ENCODE assay signal across 12 mouse cellular contexts in the genomic region with DNA sequence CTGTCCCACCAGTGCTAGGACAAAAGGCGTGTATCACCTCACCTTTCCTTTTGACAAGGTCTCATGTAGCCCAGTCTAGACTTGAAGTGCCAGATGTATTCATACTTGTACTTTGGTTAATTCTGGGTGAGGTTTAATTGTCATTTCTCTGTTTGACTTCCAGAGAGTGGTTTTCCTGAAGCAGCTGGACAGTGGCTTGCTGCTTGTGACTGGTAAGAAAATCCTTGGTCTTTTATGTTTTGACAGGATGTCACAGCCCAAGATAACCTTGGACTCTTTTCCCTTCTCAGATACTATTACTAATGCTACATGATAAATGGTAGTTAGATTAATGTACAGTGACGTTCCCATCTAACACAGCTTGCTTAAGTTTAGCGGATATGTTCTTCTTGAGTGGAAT. TPM values are rescaled to one million over a fixed set of nuclear protein-coding genes. Genes with fewer than 3 reads are reported as not detected.
DNase-seq lines count a peak whose midpoint lies in the region; ATAC-seq and TF ChIP-seq lines count a peak whose summit lies in the region.
"Had no signal": no experiment of that assay in that cellular context is flagged by ENCODE, and none has a peak within 500 bp of the region (broad histone marks: within the 10 kb centered on the region; RNA-seq: fewer than 3 reads in every experiment).

No protein-coding gene starts in this region.

- peak overlapping the region; percentile 99; the same call in 1 of the 2 replicates for H3K9ac ChIP-seq in heart, embryonic 13.5 days
- peak overlapping the region; percentile 98; the same call in 1 of the 2 replicates for H3K9ac ChIP-seq in lung, embryonic 14.5 days
- peak overlapping the region; percentile 97; the same call in 1 of the 2 replicates for H3K9ac ChIP-seq in ES-E14 (ENCODE audit: insufficient read depth, low read depth, low read length, poor library complexity, severe bottlenecking)
- H3K9ac ChIP-seq in liver, embryonic 12.5 days = peak overlapping the region; percentile 98
- H3K9ac ChIP-seq: embryonic facial prominence, embryonic 15.5 days; hindbrain, embryonic 14.5 days had no signal

- no peaks in the 10 kb centered on the region for H3K27me3 ChIP-seq in heart, embryonic 13.5 days (replicated peaks)
- H3K27me3 ChIP-seq in lung, embryonic 14.5 days (ENCODE audit: insufficient read depth, low read length) = no peaks in the 10 kb centered on the region
- no peaks in the 10 kb centered on the region for H3K27me3 ChIP-seq in liver, embryonic 12.5 days (replicated peaks)
- H3K27me3 ChIP-seq: embryonic facial prominence, embryonic 15.5 days had no signal

- no peak for DNase-seq in heart, adult 9 months (ENCODE audit: low spot score in 2 of 2)
- no peak for DNase-seq in lung, embryonic 14.5 days
- no peak for DNase-seq in lung, postnatal 25 days (ENCODE audit: low spot score)
- no peak for DNase-seq in ES-E14 (ENCODE audit: low read depth, low spot score)
- DNase-seq in adrenal gland, postnatal 36 days = no peak
- no peak for DNase-seq in thymus, adult 18-20 months
- DNase-seq: cerebellum, postnatal 25 days; kidney, postnatal 25 days had no signal

- 0 out of 2 replicates have a peak overlapping the region, but pooled peaks have one; percentile 98 for H3K4me3 ChIP-seq in heart, embryonic 13.5 days
- H3K4me3 ChIP-seq in lung, embryonic 14.5 days (ENCODE audit: low read depth, low read length) = no peak overlapping the region
- H3K4me3 ChIP-seq in ES-E14 (ENCODE audit: insufficient read depth in 1 of 2, low read depth in 1 of 2, low read length in 2 of 2, poor library complexity in 1 of 2, severe bottlenecking in 1 of 2) = peak overlapping the region in 1 of 2 experiments; percentile 85; a peak in 2 of 4 replicates
- peak overlapping the region; percentile 98 for H3K4me3 ChIP-seq in liver, embryonic 12.5 days

- 58% methylated on average over 3 of the region's 3 CpGs for WGBS in heart, embryonic 13.5 days
- 52% methylated on average over 3 of the region's 3 CpGs for whole genome bisulfite sequencing in lung, embryonic 14.5 days
- WGBS in liver, embryonic 12.5 days (ENCODE audit: insufficient replicate concordance) = 75% methylated on average over 3 of the region's 3 CpGs

- no peaks in the 10 kb centered on the region for H3K9me3 ChIP-seq in heart, embryonic 13.5 days
- H3K9me3 ChIP-seq in lung, embryonic 14.5 days (ENCODE audit: low read depth, low read length) = no peaks in the 10 kb centered on the region
- H3K9me3 ChIP-seq in ES-E14 (ENCODE audit: control insufficient read depth, insufficient read depth, low read depth, low read length) = no peaks in the 10 kb centered on the region
- H3K9me3 ChIP-seq in liver, embryonic 12.5 days (replicated peaks) = no peaks in the 10 kb centered on the region
- H3K9me3 ChIP-seq: embryonic facial prominence, embryonic 15.5 days had no signal

- TF ChIP-seq CTCF in lung, embryonic 14.5 days (IDR thresholded peaks at IDR 0.05; ENCODE audit: low read depth) = no peak

- no peak for ATAC-seq in heart, embryonic 13.5 days (ENCODE audit: extremely low read depth, insufficient number of reproducible peaks, low FRiP score, low TSS enrichment)
- no peak for ATAC-seq in lung, embryonic 14.5 days (ENCODE audit: insufficient read depth)
- no peak for ATAC-seq in liver, embryonic 12.5 days

- peaks cover 26% of the 10 kb centered on the region for H3K4me1 ChIP-seq in heart, embryonic 13.5 days
- peaks cover 9% of the 10 kb centered on the region for H3K4me1 ChIP-seq in lung, embryonic 14.5 days (ENCODE audit: insufficient read depth)
- 0 out of 4 replicates have a peak, but pooled peaks cover 0 to 2% of the 10 kb centered on the region in 2 experiments for H3K4me1 ChIP-seq in ES-E14 (ENCODE audit: control insufficient read depth in 2 of 2, insufficient read depth in 2 of 2, low read length in 2 of 2, poor library complexity in 1 of 2)
- H3K4me1 ChIP-seq in liver, embryonic 12.5 days = peaks cover 41% of the 10 kb centered on the region

- no peak overlapping the region for H3K27ac ChIP-seq in heart, embryonic 13.5 days (replicated peaks)
- no peak overlapping the region for H3K27ac ChIP-seq in lung, embryonic 14.5 days (ENCODE audit: low read depth)
- H3K27ac ChIP-seq in ES-E14 (ENCODE audit: insufficient read depth, low read depth, low read length, poor library complexity, severe bottlenecking) = no peak overlapping the region
- H3K27ac ChIP-seq in liver, embryonic 12.5 days = peak overlapping the region; percentile 81
- H3K27ac ChIP-seq: embryonic facial prominence, embryonic 15.5 days; hindbrain, embryonic 14.5 days had no signal

- in situ Hi-C loops in ES-E14 (cut with MboI; ENCODE audit: low sequenced_read_pairs in 2 of 2, unreplicated experiment in 2 of 2) = no loop called here

- peak overlapping the region; percentile 82; the same call in 1 of the 2 replicates for H3K4me2 ChIP-seq in heart, embryonic 13.5 days
- peak overlapping the region; percentile 77; the same call in 1 of the 2 replicates for H3K4me2 ChIP-seq in lung, embryonic 14.5 days
- H3K4me2 ChIP-seq in liver, embryonic 12.5 days = peak overlapping the region; percentile 82

- H3K36me3 ChIP-seq in heart, embryonic 13.5 days = peaks cover 66% of the 10 kb centered on the region
- peaks cover 66% of the 10 kb centered on the region for H3K36me3 ChIP-seq in lung, embryonic 14.5 days (ENCODE audit: insufficient read depth)
- peaks cover 60% of the 10 kb centered on the region for H3K36me3 ChIP-seq in ES-E14 (ENCODE audit: control insufficient read depth, insufficient read depth, low read length, poor library complexity, severe bottlenecking)
- H3K36me3 ChIP-seq in liver, embryonic 12.5 days = peaks cover 67% of the 10 kb centered on the region

TF ChIP-seq in ES-E14, 5 proteins besides CTCF, POLR2A, EP300 and RAD21:
- no peak for TF ChIP-seq HCFC1 (IDR thresholded peaks at IDR 0.05; ENCODE audit: borderline replicate concordance, insufficient read depth, low read length)
- no peak for TF ChIP-seq CHD2 (IDR thresholded peaks at IDR 0.05; ENCODE audit: low read depth, low read length)
- no peak for TF ChIP-seq MAFK (IDR thresholded peaks at IDR 0.05; ENCODE audit: insufficient read depth, low read depth, low read length)
- no peak for TF ChIP-seq ZNF384 (IDR thresholded peaks at IDR 0.05; ENCODE audit: low read depth, low read length)
- no peak for TF ChIP-seq ZC3H11A (IDR thresholded peaks at IDR 0.05; ENCODE audit: borderline replicate concordance, low read depth, low read length)
TF ChIP-seq in ES-E14: peak in this region for 0.

RNA-seq across cellular contexts. Expression of a gene that starts 2.7 kb away (rescaled TPM):
- polyA plus RNA-seq in heart, embryonic 13.5 days (2015; fragmentation: Nextera tagmentation; extraction: Ambion mirVana) = 368 and 390 TPM in 2 replicates
- polyA plus RNA-seq in lung, embryonic 14.5 days (2014; fragmentation: Nextera tagmentation; extraction: Ambion mirVana) = 673 and 709 TPM in 2 replicates
- 1,876 and 2,169 TPM in 2 replicates for total RNA-seq in ES-E14 (2012; rRNA removed)
- polyA plus RNA-seq in liver, embryonic 12.5 days (2016; fragmentation: Nextera tagmentation; extraction: Ambion mirVana) = 590 and 602 TPM in 2 replicates
- total RNA-seq in adrenal gland, postnatal 36 days (2021) = 1,000 to 10,000 TPM; 1,036 to 1,050 TPM

RNA-seq across cellular contexts. Expression of a gene that starts 13.0 kb away (rescaled TPM):
- 2.8 and 3.3 TPM in 2 replicates for polyA plus RNA-seq in heart, embryonic 13.5 days (2015; fragmentation: Nextera tagmentation; extraction: Ambion mirVana)
- polyA plus RNA-seq in lung, embryonic 14.5 days (2014; fragmentation: Nextera tagmentation; extraction: Ambion mirVana) = 6.8 and 7.1 TPM in 2 replicates
- 14.2 and 22.4 TPM in 2 replicates for total RNA-seq in ES-E14 (2012; rRNA removed)
- polyA plus RNA-seq in liver, embryonic 12.5 days (2016; fragmentation: Nextera tagmentation; extraction: Ambion mirVana) = 13.3 and 14.4 TPM in 2 replicates
- total RNA-seq in adrenal gland, postnatal 36 days (2021) = 10 to 100 TPM; 22.1 to 23.2 TPM

RNA-seq across cellular contexts. Expression of a gene that starts 15.8 kb away (rescaled TPM):
- polyA plus RNA-seq in heart, embryonic 13.5 days (2015; fragmentation: Nextera tagmentation; extraction: Ambion mirVana) = 18.4 and 20.0 TPM in 2 replicates
- polyA plus RNA-seq in lung, embryonic 14.5 days (2014; fragmentation: Nextera tagmentation; extraction: Ambion mirVana) = 25.6 and 26.6 TPM in 2 replicates
- 26.3 and 40.2 TPM in 2 replicates for total RNA-seq in ES-E14 (2012; rRNA removed)
- polyA plus RNA-seq in liver, embryonic 12.5 days (2016; fragmentation: Nextera tagmentation; extraction: Ambion mirVana) = 15.2 and 15.8 TPM in 2 replicates
- 100 to 1,000 TPM; 100 to 135 TPM for total RNA-seq in adrenal gland, postnatal 36 days (2021)
